Mouse (Mus musculus): ENCODE results near the gene Mpc2. TPM values are rescaled to one million over a fixed set of nuclear protein-coding genes. Genes with fewer than 3 reads are reported as not detected.
A peak's percentile ranks its signal among the peaks of the same experiment; 100 is the strongest.

Mpc2 gene
- polyA plus RNA-seq, 1 experiment from 2014 or later = 311 TPM

GRCm38 (mm10) chr1:165441719-165442118, 18.7 kb upstream of the Mpc2 start:
- no peak overlapping the region for H3K4me2 ChIP-seq (ENCODE audit: low read length)
- WGBS = 83% methylated on average over 3 of the region's 3 CpGs
- H3K36me3 ChIP-seq (ENCODE audit: control insufficient read depth, insufficient read depth, low read length) = no peaks in the 10 kb centered on the region
- no peaks in the 10 kb centered on the region for H3K9me3 ChIP-seq (ENCODE audit: control insufficient read depth, low read length)
- H3K4me1 ChIP-seq (ENCODE audit: control insufficient read depth in 2 of 2, insufficient read depth in 2 of 2, low read length in 2 of 2) = peaks cover 0 to 3% of the 10 kb centered on the region in 2 experiments; a peak in 1 of 4 replicates
- H3K27me3 ChIP-seq (ENCODE audit: control insufficient read depth, insufficient read depth, low read length) = no peaks in the 10 kb centered on the region
- no peak overlapping the region for H3K4me3 ChIP-seq (ENCODE audit: control insufficient read depth in 1 of 2, insufficient read depth in 1 of 2, low read depth in 1 of 2, low read length in 2 of 2)
- H3K27ac ChIP-seq (replicated peaks in 1 of 2; ENCODE audit: control insufficient read depth in 1 of 2, insufficient read depth in 1 of 2, low read depth in 2 of 2, low read length in 2 of 2) = no peak overlapping the region
- ATAC-seq (ENCODE audit: insufficient number of reproducible peaks, insufficient read depth, low FRiP score, low read depth) = no peak
- no peak overlapping the region for H3K9ac ChIP-seq (ENCODE audit: low read length)

- 15% methylated on average over 7 of the region's 7 CpGs for WGBS
- H3K27ac ChIP-seq (replicated peaks in 1 of 2; ENCODE audit: control insufficient read depth in 1 of 2, insufficient read depth in 1 of 2, low read depth in 2 of 2, low read length in 2 of 2) = peak overlapping the region; percentile 84 to 99; a peak in 2 of 4 replicates
- peak overlapping the region; percentile 90 for H3K9ac ChIP-seq (ENCODE audit: low read length)
- peaks cover 2 to 5% of the 10 kb centered on the region in 2 experiments; a peak in 3 of 4 replicates for H3K4me1 ChIP-seq (ENCODE audit: control insufficient read depth in 2 of 2, insufficient read depth in 2 of 2, low read length in 2 of 2)
- peak overlapping the region; percentile 80 for H3K4me2 ChIP-seq (ENCODE audit: low read length)
- no peaks in the 10 kb centered on the region for H3K36me3 ChIP-seq (ENCODE audit: control insufficient read depth, insufficient read depth, low read length)
- H3K4me3 ChIP-seq (ENCODE audit: control insufficient read depth in 1 of 2, insufficient read depth in 1 of 2, low read depth in 1 of 2, low read length in 2 of 2) = peak overlapping the region; percentile 94 to 97
- ATAC-seq (ENCODE audit: insufficient number of reproducible peaks, insufficient read depth, low FRiP score, low read depth) = no peak
- H3K27me3 ChIP-seq (ENCODE audit: control insufficient read depth, insufficient read depth, low read length) = no peaks in the 10 kb centered on the region
- peaks cover 5% of the 10 kb centered on the region; the same call in 1 of the 2 replicates for H3K9me3 ChIP-seq (ENCODE audit: control insufficient read depth, low read length)
Measured at GRCm38 (mm10) chr1:165459041-165459502, 1.4 kb upstream of the Mpc2 start.

GRCm38 (mm10) chr1:165459503-165460181, 795 bp upstream of the Mpc2 start:
- Histone ChIP-seq H3K4me1 (ENCODE audit: control insufficient read depth in 2 of 2, insufficient read depth in 2 of 2, low read length in 2 of 2) (peaks cover 2 to 5% of the 10 kb centered on the region in 2 experiments; a peak in 3 of 4 replicates), H3K4me3 (ENCODE audit: control insufficient read depth in 1 of 2, insufficient read depth in 1 of 2, low read depth in 1 of 2, low read length in 2 of 2) (peak overlapping the region; percentile 94 to 97), H3K9me3 (ENCODE audit: control insufficient read depth, low read length) (no peaks in the 10 kb centered on the region), H3K27me3 (ENCODE audit: control insufficient read depth, insufficient read depth, low read length) (no peaks in the 10 kb centered on the region), H3K36me3 (ENCODE audit: control insufficient read depth, insufficient read depth, low read length) (no peaks in the 10 kb centered on the region), H3K4me2 (ENCODE audit: low read length) (peak overlapping the region; percentile 80), H3K9ac (ENCODE audit: low read length) (peak overlapping the region; percentile 90), H3K27ac (replicated peaks in 1 of 2; ENCODE audit: control insufficient read depth in 1 of 2, insufficient read depth in 1 of 2, low read depth in 2 of 2, low read length in 2 of 2) (peak overlapping the region; percentile 84 to 99)
- WGBS = 0% methylated on average over 47 of the region's 60 CpGs
- ATAC-seq (ENCODE audit: insufficient number of reproducible peaks, insufficient read depth, low FRiP score, low read depth) = peak; percentile 2; the same call in 1 of the 2 replicates

GRCm38 (mm10) chr1:165460801-165461377, 452 bp downstream of the Mpc2 start:
- no peaks in the 10 kb centered on the region for H3K27me3 ChIP-seq (ENCODE audit: control insufficient read depth, insufficient read depth, low read length)
- peak; percentile 97 for ATAC-seq (ENCODE audit: insufficient number of reproducible peaks, insufficient read depth, low FRiP score, low read depth)
- peaks cover 2 to 5% of the 10 kb centered on the region in 2 experiments; a peak in 3 of 4 replicates for H3K4me1 ChIP-seq (ENCODE audit: control insufficient read depth in 2 of 2, insufficient read depth in 2 of 2, low read length in 2 of 2)

GRCm38 (mm10) chr1:165461681-165462080, 1.2 kb downstream of the Mpc2 start:
- Histone ChIP-seq H3K27ac (replicated peaks in 1 of 2; ENCODE audit: control insufficient read depth in 1 of 2, insufficient read depth in 1 of 2, low read depth in 2 of 2, low read length in 2 of 2) (peak overlapping the region; percentile 83 to 89), H3K4me2 (ENCODE audit: low read length) (peak overlapping the region; percentile 67), H3K27me3 (ENCODE audit: control insufficient read depth, insufficient read depth, low read length) (no peaks in the 10 kb centered on the region), H3K9me3 (ENCODE audit: control insufficient read depth, low read length) (no peaks in the 10 kb centered on the region), H3K36me3 (ENCODE audit: control insufficient read depth, insufficient read depth, low read length) (no peaks in the 10 kb centered on the region), H3K4me1 (ENCODE audit: control insufficient read depth in 2 of 2, insufficient read depth in 2 of 2, low read length in 2 of 2) (peaks cover 2 to 5% of the 10 kb centered on the region in 2 experiments; a peak in 3 of 4 replicates), H3K9ac (ENCODE audit: low read length) (peak overlapping the region; percentile 77), H3K4me3 (ENCODE audit: control insufficient read depth in 1 of 2, insufficient read depth in 1 of 2, low read depth in 1 of 2, low read length in 2 of 2) (peak overlapping the region; percentile 61 to 97)
- ATAC-seq (ENCODE audit: insufficient number of reproducible peaks, insufficient read depth, low FRiP score, low read depth) = no peak
- WGBS = 2% methylated on average over 9 of the region's 9 CpGs

More at GRCm38 (mm10) chr1:165460801-165461377, 452 bp downstream of the Mpc2 start:
- Histone ChIP-seq H3K9me3 (ENCODE audit: control insufficient read depth, low read length) (no peaks in the 10 kb centered on the region), H3K4me2 (ENCODE audit: low read length) (peak overlapping the region; percentile 69), H3K36me3 (ENCODE audit: control insufficient read depth, insufficient read depth, low read length) (no peaks in the 10 kb centered on the region), H3K9ac (ENCODE audit: low read length) (peak overlapping the region; percentile 90), H3K4me3 (ENCODE audit: control insufficient read depth in 1 of 2, insufficient read depth in 1 of 2, low read depth in 1 of 2, low read length in 2 of 2) (peak overlapping the region; percentile 94 to 97), H3K27ac (replicated peaks in 1 of 2; ENCODE audit: control insufficient read depth in 1 of 2, insufficient read depth in 1 of 2, low read depth in 2 of 2, low read length in 2 of 2) (peak overlapping the region; percentile 99)
- under 1% methylated on average over 40 of the region's 41 CpGs for WGBS

- Histone ChIP-seq H3K27ac (replicated peaks in 1 of 2; ENCODE audit: control insufficient read depth in 1 of 2, insufficient read depth in 1 of 2, low read depth in 2 of 2, low read length in 2 of 2) (no peak overlapping the region), H3K9me3 (ENCODE audit: control insufficient read depth, low read length) (no peaks in the 10 kb centered on the region), H3K27me3 (ENCODE audit: control insufficient read depth, insufficient read depth, low read length) (no peaks in the 10 kb centered on the region), H3K9ac (ENCODE audit: low read length) (no peak overlapping the region), H3K36me3 (ENCODE audit: control insufficient read depth, insufficient read depth, low read length) (no peaks in the 10 kb centered on the region), H3K4me3 (ENCODE audit: control insufficient read depth in 1 of 2, insufficient read depth in 1 of 2, low read depth in 1 of 2, low read length in 2 of 2) (no peak overlapping the region), H3K4me2 (ENCODE audit: low read length) (peak overlapping the region; percentile 67), H3K4me1 (ENCODE audit: control insufficient read depth in 2 of 2, insufficient read depth in 2 of 2, low read length in 2 of 2) (peaks cover 2 to 5% of the 10 kb centered on the region in 2 experiments; a peak in 3 of 4 replicates)
- ATAC-seq (ENCODE audit: insufficient number of reproducible peaks, insufficient read depth, low FRiP score, low read depth) = no peak
- 88% methylated on average over 1 of the region's 1 CpGs for WGBS
Measured at GRCm38 (mm10) chr1:165462861-165463260, 2.4 kb downstream of the Mpc2 start.

GRCm38 (mm10) chr1:165464574-165464973, 4.1 kb downstream of the Mpc2 start:
- no peaks in the 10 kb centered on the region for H3K27me3 ChIP-seq (ENCODE audit: control insufficient read depth, insufficient read depth, low read length)
- H3K27ac ChIP-seq (replicated peaks in 1 of 2; ENCODE audit: control insufficient read depth in 1 of 2, insufficient read depth in 1 of 2, low read depth in 2 of 2, low read length in 2 of 2) = no peak overlapping the region
- no peaks in the 10 kb centered on the region for H3K36me3 ChIP-seq (ENCODE audit: control insufficient read depth, insufficient read depth, low read length)
- 94% methylated on average over 3 of the region's 3 CpGs for WGBS
- no peaks in the 10 kb centered on the region for H3K9me3 ChIP-seq (ENCODE audit: control insufficient read depth, low read length)
- no peak overlapping the region for H3K9ac ChIP-seq (ENCODE audit: low read length)
- H3K4me1 ChIP-seq (ENCODE audit: control insufficient read depth in 2 of 2, insufficient read depth in 2 of 2, low read length in 2 of 2) = peaks cover 2% of the 10 kb centered on the region in 2 experiments; a peak in 3 of 4 replicates
- no peak overlapping the region for H3K4me3 ChIP-seq (ENCODE audit: control insufficient read depth in 1 of 2, insufficient read depth in 1 of 2, low read depth in 1 of 2, low read length in 2 of 2)
- no peak overlapping the region for H3K4me2 ChIP-seq (ENCODE audit: low read length)
- ATAC-seq (ENCODE audit: insufficient number of reproducible peaks, insufficient read depth, low FRiP score, low read depth) = no peak

Measured in heart, embryonic 14.5 days (tissue).